Mouse (Mus musculus): Measurements from ENCODE around the gene Ctso.

- TF ChIP-seq CTCF (IDR thresholded peaks at IDR 0.05; ENCODE audit: low read depth, low read length) (no peak), GATA1 (IDR thresholded peaks at IDR 0.05; ENCODE audit: borderline replicate concordance, low read length) (no peak), TAL1 (conservative IDR thresholded peaks at IDR 0.05; ENCODE audit: low read depth, low read length) (no peak)
Measured at GRCm38 (mm10) chr3:81944851-81945393, 12.5 kb downstream of the Ctso start.
